Mouse (Mus musculus) thymus, postnatal 25 days (tissue): Measurements from ENCODE around the gene 5730596B20Rik.
A peak's percentile ranks its signal among the peaks of the same experiment; 100 is the strongest.

ENCODE experiments used
- DNase-seq: peaks from one replicate; pipeline ENCODE4 v3.0.0; 2022

Gene 5730596B20Rik

DNA sequence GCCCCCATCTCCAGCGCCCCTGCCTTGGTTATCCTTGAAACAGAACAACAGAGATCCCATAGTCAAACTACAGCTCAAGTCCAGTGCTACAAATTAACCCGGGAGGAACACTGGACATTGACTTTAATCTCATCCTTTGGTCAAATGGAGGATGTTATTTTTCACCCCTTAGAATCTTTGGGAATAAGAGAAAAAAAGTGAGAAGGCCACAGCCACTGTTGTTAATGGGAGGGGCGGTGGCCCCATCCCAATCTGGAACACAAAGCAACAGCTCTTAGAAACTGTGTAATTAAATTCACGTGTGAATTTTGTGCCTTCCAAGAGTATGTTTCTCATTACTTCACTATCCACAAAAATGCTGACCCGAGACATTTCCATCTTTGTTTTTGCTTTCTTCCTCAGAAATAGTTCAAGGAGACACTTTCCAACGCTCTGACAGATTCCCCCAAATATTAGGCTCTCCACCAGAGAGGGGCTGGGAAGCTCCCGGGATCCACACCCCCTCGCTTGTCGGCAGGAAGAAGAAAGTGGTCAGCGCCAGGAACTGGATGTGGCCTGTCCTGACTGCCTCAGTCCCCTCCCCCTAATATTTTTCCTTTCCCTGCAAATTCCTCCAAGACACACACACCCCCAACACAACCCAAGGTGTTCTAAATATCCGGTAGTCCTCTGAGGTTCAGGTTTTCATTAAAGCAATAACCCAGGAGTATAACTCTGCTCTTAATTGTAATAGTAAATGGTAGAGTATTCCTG, 50.3 kb downstream of the 5730596B20Rik start:
- DNase-seq, result no peak

DNA sequence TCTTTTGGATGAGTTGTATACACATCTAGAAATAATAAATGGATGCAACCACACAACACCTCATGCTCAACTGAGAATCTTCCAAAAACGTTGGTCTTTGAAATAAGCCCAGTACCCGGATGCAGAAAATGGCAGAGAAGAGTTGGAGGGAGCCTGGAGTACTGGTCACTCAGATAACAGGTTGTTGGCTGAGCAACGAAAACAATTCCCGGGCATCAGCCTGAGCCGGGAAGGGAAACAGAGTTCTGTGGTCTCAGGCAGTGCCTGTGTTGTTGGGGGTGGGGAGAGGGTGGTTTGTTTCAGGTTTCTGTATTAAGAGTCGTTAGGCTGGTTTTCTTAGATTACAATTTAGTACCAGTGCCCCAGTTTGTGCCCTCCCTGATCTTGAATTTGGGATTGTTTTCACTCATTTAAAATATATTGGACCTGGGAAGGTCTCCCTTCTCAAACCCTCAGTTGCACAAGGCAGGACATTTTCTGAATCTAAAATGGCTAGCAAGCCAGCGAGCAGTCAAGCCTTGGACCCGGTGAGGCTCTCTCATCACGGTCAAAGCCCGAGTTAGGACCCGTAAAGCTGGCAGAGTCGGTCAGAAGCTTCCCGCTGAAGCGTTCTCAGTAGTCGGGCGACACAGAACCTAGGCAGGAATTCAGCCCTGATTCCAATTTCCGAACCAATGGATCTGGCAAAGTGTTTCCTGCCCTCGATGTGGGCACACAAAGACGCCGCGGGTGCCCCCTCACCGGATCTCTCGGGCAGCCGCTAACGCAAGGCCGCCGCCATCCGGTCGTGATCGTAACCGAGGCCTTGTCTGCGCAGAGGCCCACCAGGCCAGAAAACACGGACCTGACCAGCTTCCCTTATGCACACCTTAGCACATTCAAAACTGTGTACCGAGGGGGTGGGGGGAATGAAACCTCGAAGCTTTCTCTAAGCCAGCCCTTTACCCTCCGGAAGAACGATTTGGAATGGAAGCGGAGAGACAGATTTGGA, 51.5 kb downstream of the 5730596B20Rik start:
- DNase-seq, result peak; percentile 21

DNA sequence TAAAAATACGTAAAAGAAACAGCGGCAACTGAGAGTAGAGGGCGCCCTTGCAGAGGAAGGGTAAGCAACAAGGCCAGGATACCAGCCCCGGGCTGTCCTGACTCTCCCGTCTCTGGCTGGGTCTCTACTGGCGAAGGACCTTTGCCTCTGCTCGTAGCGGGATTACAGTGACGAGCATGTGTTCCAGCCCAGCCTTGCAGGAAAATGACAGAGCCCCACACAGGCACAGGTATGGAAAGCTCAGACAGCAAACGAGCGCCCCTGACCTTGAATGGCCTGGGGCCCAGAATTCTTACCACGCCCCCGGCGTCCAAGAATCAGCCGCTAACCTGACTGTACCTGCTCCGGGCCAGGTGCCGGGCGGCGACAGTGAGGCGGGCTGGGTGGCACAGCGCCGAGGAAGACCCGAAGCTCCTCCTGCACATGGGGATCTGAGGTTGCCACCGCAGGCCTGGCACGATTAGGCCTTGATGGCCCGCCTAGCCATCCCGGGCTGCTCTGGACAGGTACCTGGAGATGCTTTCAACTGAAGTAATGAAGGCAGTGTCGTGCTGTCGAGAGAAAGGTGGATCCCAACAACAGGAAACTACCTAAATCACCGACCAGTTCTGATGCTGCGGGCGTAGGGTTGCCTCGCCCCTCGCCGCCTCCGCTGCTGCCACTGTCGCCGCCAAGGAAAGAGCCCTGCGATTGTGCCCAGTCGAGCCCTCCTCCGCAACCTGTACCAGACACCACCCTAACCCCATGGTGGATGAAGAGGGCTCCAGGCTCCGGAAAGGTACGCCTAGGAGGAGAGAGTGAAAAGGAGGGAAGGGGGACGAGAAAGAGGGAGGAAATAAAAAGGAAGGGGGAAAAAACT, 52.5 kb downstream of the 5730596B20Rik start:
- no peak for DNase-seq
